Mouse (Mus musculus): ENCODE results near the gene Hspa4. TPM values are rescaled to one million over a fixed set of nuclear protein-coding genes. Genes with fewer than 3 reads are reported as not detected.
"Not testable (repeated sequence)": the region's sequence is repeated elsewhere in the genome, so short reads cannot be mapped to it uniquely, and the experiment has no call there.

The Hspa4 gene
- polyA plus RNA-seq (2014; fragmentation: Nextera tagmentation; extraction: Ambion mirVana) = 112 and 115 TPM in 2 replicates

DNA sequence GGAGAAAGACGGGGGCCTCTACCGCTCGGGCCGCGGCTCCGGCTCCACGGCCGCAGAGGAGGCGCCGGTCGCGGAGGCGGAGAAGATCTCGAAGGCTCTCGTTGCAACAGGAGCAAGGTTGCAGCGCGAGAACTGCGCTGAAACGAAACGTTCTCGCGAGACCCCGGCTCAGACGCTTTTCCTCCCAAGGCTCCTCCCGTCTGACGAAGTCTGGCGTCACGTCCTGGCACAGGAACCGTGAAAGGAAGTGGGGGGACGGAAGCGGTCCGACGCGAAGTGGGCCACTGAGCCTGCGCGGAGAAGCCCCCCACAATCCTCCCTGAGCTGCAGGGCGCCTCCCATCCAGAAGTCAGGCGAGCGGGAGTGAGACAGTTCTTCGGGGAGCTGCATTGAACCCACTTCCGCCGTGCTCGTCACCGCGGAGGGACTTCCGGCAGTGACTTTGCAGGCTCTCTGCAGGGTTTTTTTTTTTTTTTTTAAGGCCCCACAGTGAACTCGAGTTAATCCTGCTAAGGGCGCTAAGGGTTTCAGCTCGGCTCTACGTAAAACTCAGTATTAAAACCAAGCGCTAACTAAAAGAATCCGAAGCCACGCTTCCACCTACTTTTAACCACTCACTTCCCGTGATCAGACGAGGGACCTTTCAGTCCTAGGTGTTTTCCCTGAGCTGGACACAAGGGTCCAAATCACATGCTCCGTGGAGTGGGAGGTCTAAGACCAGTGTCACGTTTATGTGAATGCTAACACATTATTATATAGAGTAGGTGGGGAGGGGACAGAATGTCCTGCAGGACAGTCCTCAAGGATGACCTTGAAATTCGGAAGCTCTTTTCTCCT lies at the start of gene Hspa4:
Gene Hspa4 (minus strand): TSS at position 128 of the 837 bp plus-strand sequence.
- no peaks in the 10 kb centered on the region for H3K27me3 ChIP-seq (ENCODE audit: control insufficient read depth, insufficient read depth, low read length)
- peak within 1 kb of the TSS; percentile 98 for H3K9ac ChIP-seq (ENCODE audit: low read depth, low read length)
- ATAC-seq (ENCODE audit: low FRiP score) = peak; percentile 98
- peak within 1 kb of the TSS; percentile 90 for H3K27ac ChIP-seq (ENCODE audit: low read depth, low read length)
- peak within 1 kb of the TSS; percentile 73 for H3K4me2 ChIP-seq (replicated peaks; ENCODE audit: low read depth, low read length)
- peak within 1 kb of the TSS; percentile 100 for H3K4me3 ChIP-seq (ENCODE audit: low read depth, low read length)
- no peaks in the 10 kb centered on the region for H3K9me3 ChIP-seq (ENCODE audit: control insufficient read depth, low read length)
- DNase-seq (ENCODE audit: low spot score) = peak; percentile 98
- H3K4me1 ChIP-seq (replicated peaks; ENCODE audit: control insufficient read depth, insufficient read depth, low read length) = peaks cover 5% of the 10 kb centered on the region; the same call in 1 of the 2 replicates
- H3K36me3 ChIP-seq (ENCODE audit: control insufficient read depth, insufficient read depth, low read length) = no peaks in the 10 kb centered on the region
- 1% methylated on average over 58 of the region's 58 CpGs for WGBS

DNA sequence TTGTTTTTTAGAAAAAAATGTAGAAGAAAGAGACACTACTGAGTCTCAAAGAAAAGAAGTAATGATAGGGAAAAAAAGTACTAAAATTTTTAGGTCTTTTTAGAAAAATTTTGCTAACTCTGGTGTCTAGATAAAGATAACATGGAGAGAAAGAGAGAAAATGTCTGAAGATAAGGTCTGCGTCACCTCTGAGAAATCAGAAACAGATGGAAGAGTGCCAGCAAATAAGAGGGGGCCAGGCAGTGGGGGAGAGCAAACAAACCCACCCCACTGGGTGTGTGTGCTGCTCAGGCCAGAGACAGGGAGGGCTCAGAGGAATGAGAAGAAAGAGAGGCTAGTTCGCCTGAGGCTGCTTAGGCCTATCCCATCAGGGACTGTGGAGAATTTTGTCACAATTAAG lies 45.5 kb upstream of the Hspa4 start:
- 59% methylated on average over 2 of the region's 2 CpGs for WGBS
- ATAC-seq (ENCODE audit: low FRiP score) = no peak

GRCm38 (mm10) chr11:53345328-53345727 lies 45.1 kb upstream of the Hspa4 start:
- Histone ChIP-seq H3K27ac (ENCODE audit: low read depth, low read length) (no peak overlapping the region), H3K4me2 (replicated peaks; ENCODE audit: low read depth, low read length) (no peak overlapping the region), H3K4me1 (replicated peaks; ENCODE audit: control insufficient read depth, insufficient read depth, low read length) (no peaks in the 10 kb centered on the region), H3K4me3 (ENCODE audit: low read depth, low read length) (no peak overlapping the region), H3K9me3 (ENCODE audit: control insufficient read depth, low read length) (no peaks in the 10 kb centered on the region), H3K36me3 (ENCODE audit: control insufficient read depth, insufficient read depth, low read length) (no peaks in the 10 kb centered on the region), H3K27me3 (ENCODE audit: control insufficient read depth, insufficient read depth, low read length) (no peaks in the 10 kb centered on the region), H3K9ac (ENCODE audit: low read depth, low read length) (no peak overlapping the region)
- WGBS = 50% methylated on average over 5 of the region's 5 CpGs
- DNase-seq (ENCODE audit: low spot score) = no peak
- ATAC-seq (ENCODE audit: low FRiP score) = no peak

More for the DNA sequence above, 45.5 kb upstream of the Hspa4 start:
- Histone ChIP-seq H3K27me3 (ENCODE audit: control insufficient read depth, insufficient read depth, low read length) (no peaks in the 10 kb centered on the region), H3K9me3 (ENCODE audit: control insufficient read depth, low read length) (no peaks in the 10 kb centered on the region), H3K9ac (ENCODE audit: low read depth, low read length) (no peak overlapping the region), H3K4me3 (ENCODE audit: low read depth, low read length) (no peak overlapping the region), H3K4me2 (replicated peaks; ENCODE audit: low read depth, low read length) (no peak overlapping the region), H3K36me3 (ENCODE audit: control insufficient read depth, insufficient read depth, low read length) (no peaks in the 10 kb centered on the region), H3K4me1 (replicated peaks; ENCODE audit: control insufficient read depth, insufficient read depth, low read length) (no peaks in the 10 kb centered on the region), H3K27ac (ENCODE audit: low read depth, low read length) (no peak overlapping the region)
- no peak for DNase-seq (ENCODE audit: low spot score)

- Histone ChIP-seq H3K36me3 (ENCODE audit: control insufficient read depth, insufficient read depth, low read length) (no peaks in the 10 kb centered on the region), H3K9me3 (ENCODE audit: control insufficient read depth, low read length) (no peaks in the 10 kb centered on the region), H3K9ac (ENCODE audit: low read depth, low read length) (no peak overlapping the region), H3K27ac (ENCODE audit: low read depth, low read length) (no peak overlapping the region), H3K4me3 (ENCODE audit: low read depth, low read length) (no peak overlapping the region), H3K4me1 (replicated peaks; ENCODE audit: control insufficient read depth, insufficient read depth, low read length) (no peaks in the 10 kb centered on the region), H3K27me3 (ENCODE audit: control insufficient read depth, insufficient read depth, low read length) (no peaks in the 10 kb centered on the region), H3K4me2 (replicated peaks; ENCODE audit: low read depth, low read length) (no peak overlapping the region)
- ATAC-seq (ENCODE audit: low FRiP score) (no peak), DNase-seq (ENCODE audit: low spot score) (no peak)
- 79% methylated on average over 5 of the region's 5 CpGs for WGBS
Measured at GRCm38 (mm10) chr11:53342711-53343110, 42.5 kb upstream of the Hspa4 start.

DNA sequence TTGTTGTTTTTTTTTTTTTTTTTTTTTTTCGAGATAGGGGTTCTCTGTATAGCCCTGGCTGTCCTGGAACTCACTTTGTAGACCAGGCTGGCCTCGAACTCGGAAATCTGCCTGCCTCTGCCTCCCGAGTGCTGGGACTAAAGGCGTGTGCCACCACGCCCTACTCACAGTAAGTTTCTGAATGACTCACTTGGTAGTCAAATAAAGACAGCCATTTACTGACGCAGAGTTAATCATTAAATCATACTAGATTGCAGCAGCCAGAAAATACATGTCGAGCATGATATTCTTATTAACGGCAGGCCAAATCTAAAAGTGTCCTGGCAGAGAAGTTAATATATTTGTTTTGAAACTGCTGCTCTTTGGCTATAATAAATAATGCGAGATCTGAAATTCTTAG lies 40.8 kb upstream of the Hspa4 start:
- H3K9me3 ChIP-seq (ENCODE audit: control insufficient read depth, low read length); DNase-seq (ENCODE audit: low spot score); H3K4me1 ChIP-seq (replicated peaks; ENCODE audit: control insufficient read depth, insufficient read depth, low read length); H3K36me3 ChIP-seq (ENCODE audit: control insufficient read depth, insufficient read depth, low read length); H3K27me3 ChIP-seq (ENCODE audit: control insufficient read depth, insufficient read depth, low read length); H3K4me2 ChIP-seq (replicated peaks; ENCODE audit: low read depth, low read length); ATAC-seq (ENCODE audit: low FRiP score); H3K9ac ChIP-seq (ENCODE audit: low read depth, low read length); H3K27ac ChIP-seq (ENCODE audit: low read depth, low read length); H3K4me3 ChIP-seq (ENCODE audit: low read depth, low read length): not testable (repeated sequence)
- WGBS = 94% methylated on average over 9 of the region's 10 CpGs

DNA sequence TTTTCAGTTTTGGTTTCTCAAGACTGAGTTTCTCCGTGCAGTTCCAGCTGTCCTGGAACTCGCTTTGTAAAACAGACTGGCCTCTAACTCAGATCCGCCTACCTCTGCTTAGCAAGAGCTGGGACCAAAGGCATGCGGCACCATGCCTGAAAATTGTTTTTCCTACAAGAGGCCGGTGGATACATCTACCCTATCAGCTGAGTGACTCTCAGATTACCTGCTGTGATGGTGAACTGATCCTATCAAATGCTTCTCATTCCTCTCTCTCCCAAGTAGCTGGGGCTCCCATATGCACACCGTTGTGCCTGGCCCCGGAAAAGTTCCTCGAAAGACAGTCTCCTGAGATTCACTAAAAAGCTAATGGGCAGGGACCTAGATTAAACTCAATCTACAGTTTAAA lies 37.4 kb upstream of the Hspa4 start:
- H3K9me3 ChIP-seq (ENCODE audit: control insufficient read depth, low read length) = no peaks in the 10 kb centered on the region
- DNase-seq (ENCODE audit: low spot score) (no peak), ATAC-seq (ENCODE audit: low FRiP score) (no peak)
- H3K4me2 ChIP-seq (replicated peaks; ENCODE audit: low read depth, low read length) = no peak overlapping the region
- no peak overlapping the region for H3K27ac ChIP-seq (ENCODE audit: low read depth, low read length)
- H3K36me3 ChIP-seq (ENCODE audit: control insufficient read depth, insufficient read depth, low read length) = no peaks in the 10 kb centered on the region
- no peak overlapping the region for H3K4me3 ChIP-seq (ENCODE audit: low read depth, low read length)
- 61% methylated on average over 8 of the region's 8 CpGs for WGBS
- H3K9ac ChIP-seq (ENCODE audit: low read depth, low read length) = no peak overlapping the region
- H3K27me3 ChIP-seq (ENCODE audit: control insufficient read depth, insufficient read depth, low read length) = no peaks in the 10 kb centered on the region
- no peaks in the 10 kb centered on the region for H3K4me1 ChIP-seq (replicated peaks; ENCODE audit: control insufficient read depth, insufficient read depth, low read length)

GRCm38 (mm10) chr11:53336924-53337323 lies 36.7 kb upstream of the Hspa4 start:
- Histone ChIP-seq H3K27me3 (ENCODE audit: control insufficient read depth, insufficient read depth, low read length) (no peaks in the 10 kb centered on the region), H3K36me3 (ENCODE audit: control insufficient read depth, insufficient read depth, low read length) (no peaks in the 10 kb centered on the region), H3K4me1 (replicated peaks; ENCODE audit: control insufficient read depth, insufficient read depth, low read length) (no peaks in the 10 kb centered on the region), H3K9ac (ENCODE audit: low read depth, low read length) (no peak overlapping the region), H3K9me3 (ENCODE audit: control insufficient read depth, low read length) (no peaks in the 10 kb centered on the region), H3K27ac (ENCODE audit: low read depth, low read length) (no peak overlapping the region), H3K4me2 (replicated peaks; ENCODE audit: low read depth, low read length) (no peak overlapping the region), H3K4me3 (ENCODE audit: low read depth, low read length) (no peak overlapping the region)
- WGBS = 88% methylated on average over 1 of the region's 1 CpGs
- DNase-seq (ENCODE audit: low spot score) (no peak), ATAC-seq (ENCODE audit: low FRiP score) (no peak)

- no peak overlapping the region for H3K27ac ChIP-seq (ENCODE audit: low read depth, low read length)
- H3K4me2 ChIP-seq (replicated peaks; ENCODE audit: low read depth, low read length) = no peak overlapping the region
- ATAC-seq (ENCODE audit: low FRiP score) (no peak), DNase-seq (ENCODE audit: low spot score) (no peak)
- no peak overlapping the region for H3K9ac ChIP-seq (ENCODE audit: low read depth, low read length)
- H3K4me1 ChIP-seq (replicated peaks; ENCODE audit: control insufficient read depth, insufficient read depth, low read length) = no peaks in the 10 kb centered on the region
- no peaks in the 10 kb centered on the region for H3K36me3 ChIP-seq (ENCODE audit: control insufficient read depth, insufficient read depth, low read length)
- H3K4me3 ChIP-seq (ENCODE audit: low read depth, low read length) = no peak overlapping the region
- H3K27me3 ChIP-seq (ENCODE audit: control insufficient read depth, insufficient read depth, low read length) = no peaks in the 10 kb centered on the region
- no peaks in the 10 kb centered on the region for H3K9me3 ChIP-seq (ENCODE audit: control insufficient read depth, low read length)
Measured at GRCm38 (mm10) chr11:53336182-53336571, 35.9 kb upstream of the Hspa4 start.

DNA sequence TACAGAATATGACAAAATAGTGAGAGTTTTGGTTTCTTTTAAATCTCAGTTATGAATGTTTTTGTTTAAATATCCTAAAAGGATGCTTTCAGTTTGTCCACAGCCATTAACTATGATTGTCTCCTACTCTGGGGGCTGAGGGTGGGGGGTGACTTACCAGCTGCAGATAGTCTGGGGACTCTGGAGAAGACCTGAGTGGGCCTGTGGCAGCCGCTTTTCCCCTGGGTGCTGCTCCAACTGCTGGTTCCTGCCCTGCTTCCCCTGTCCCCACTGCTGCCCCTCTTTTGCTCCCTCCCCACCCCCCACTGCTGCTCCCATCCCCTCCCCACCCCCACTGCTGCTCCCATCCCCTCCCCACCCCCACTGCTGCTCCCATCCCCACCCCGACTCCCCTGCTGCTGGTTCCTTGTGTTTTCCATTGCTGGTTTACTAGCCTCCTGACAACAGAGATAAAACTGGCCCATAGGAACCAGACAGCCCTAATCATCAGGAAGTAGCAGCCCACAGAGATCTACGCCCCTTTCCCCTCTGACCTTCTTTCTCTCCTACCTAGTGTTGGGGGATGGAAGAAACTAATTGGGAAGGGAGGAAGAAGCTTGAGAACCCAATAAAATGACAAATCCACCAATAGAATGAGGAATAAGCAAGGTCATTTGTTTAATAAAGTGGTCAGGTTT lies 35.4 kb upstream of the Hspa4 start:
- no peaks in the 10 kb centered on the region for H3K9me3 ChIP-seq (ENCODE audit: control insufficient read depth, low read length)
- H3K4me1 ChIP-seq (replicated peaks; ENCODE audit: control insufficient read depth, insufficient read depth, low read length) = no peaks in the 10 kb centered on the region
- H3K9ac ChIP-seq (ENCODE audit: low read depth, low read length) = no peak overlapping the region
- H3K4me3 ChIP-seq (ENCODE audit: low read depth, low read length) = no peak overlapping the region
- no peaks in the 10 kb centered on the region for H3K27me3 ChIP-seq (ENCODE audit: control insufficient read depth, insufficient read depth, low read length)
- 70% methylated on average over 1 of the region's 3 CpGs for WGBS
- no peaks in the 10 kb centered on the region for H3K36me3 ChIP-seq (ENCODE audit: control insufficient read depth, insufficient read depth, low read length)
- H3K4me2 ChIP-seq (replicated peaks; ENCODE audit: low read depth, low read length) = no peak overlapping the region
- H3K27ac ChIP-seq (ENCODE audit: low read depth, low read length) = no peak overlapping the region
- ATAC-seq (ENCODE audit: low FRiP score) (no peak), DNase-seq (ENCODE audit: low spot score) (no peak)

Measured in hindbrain, embryonic 11.5 days (tissue).